Mouse (Mus musculus): ENCODE data around the gene Cavin1. TPM values are rescaled to one million over a fixed set of nuclear protein-coding genes. Genes with fewer than 3 reads are reported as not detected.

Gene Cavin1
- polyA plus RNA-seq, 1 experiment = 35.0 TPM

DNA sequence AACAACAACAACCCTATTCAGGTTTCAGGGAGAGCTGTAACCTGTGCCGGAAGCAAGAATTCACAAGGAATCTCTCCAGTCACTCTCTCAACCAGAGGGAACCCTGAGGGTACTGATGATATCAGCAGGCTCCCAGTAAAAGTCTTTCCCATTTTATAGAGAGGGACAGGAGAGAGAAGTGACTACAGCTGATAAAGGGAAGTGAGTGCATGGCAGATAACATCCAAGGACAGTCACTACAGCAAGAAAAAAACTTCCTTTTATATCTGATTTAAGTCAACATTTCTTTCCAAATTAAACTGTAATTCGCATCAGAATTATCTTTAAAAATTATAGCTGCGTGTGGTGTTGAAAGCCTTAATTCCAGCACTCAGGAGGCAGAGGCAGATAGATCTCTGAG lies 43.3 kb downstream of the Cavin1 start:
- DNase-seq = no peak
- H3K4me3 ChIP-seq (ENCODE audit: insufficient read depth, low read depth, low read length) = no peak overlapping the region
- 91% methylated on average over 3 of the region's 3 CpGs for WGBS
- peaks cover 9% of the 10 kb centered on the region for H3K4me1 ChIP-seq (ENCODE audit: control insufficient read depth, insufficient read depth, low read length)
- no peaks in the 10 kb centered on the region for H3K27me3 ChIP-seq (replicated peaks; ENCODE audit: control insufficient read depth, insufficient read depth, low read length)
- no peaks in the 10 kb centered on the region for H3K36me3 ChIP-seq (ENCODE audit: control insufficient read depth, insufficient read depth, low read length)
- no peak overlapping the region for H3K27ac ChIP-seq (ENCODE audit: insufficient read depth, low read depth, low read length)
- TF ChIP-seq POLR2A (IDR thresholded peaks at IDR 0.05; ENCODE audit: low read depth, low read length) (no peak), CTCF (conservative IDR thresholded peaks at IDR 0.05; ENCODE audit: insufficient read depth, insufficient read length, low read depth, low read length) (no peak)

DNA sequence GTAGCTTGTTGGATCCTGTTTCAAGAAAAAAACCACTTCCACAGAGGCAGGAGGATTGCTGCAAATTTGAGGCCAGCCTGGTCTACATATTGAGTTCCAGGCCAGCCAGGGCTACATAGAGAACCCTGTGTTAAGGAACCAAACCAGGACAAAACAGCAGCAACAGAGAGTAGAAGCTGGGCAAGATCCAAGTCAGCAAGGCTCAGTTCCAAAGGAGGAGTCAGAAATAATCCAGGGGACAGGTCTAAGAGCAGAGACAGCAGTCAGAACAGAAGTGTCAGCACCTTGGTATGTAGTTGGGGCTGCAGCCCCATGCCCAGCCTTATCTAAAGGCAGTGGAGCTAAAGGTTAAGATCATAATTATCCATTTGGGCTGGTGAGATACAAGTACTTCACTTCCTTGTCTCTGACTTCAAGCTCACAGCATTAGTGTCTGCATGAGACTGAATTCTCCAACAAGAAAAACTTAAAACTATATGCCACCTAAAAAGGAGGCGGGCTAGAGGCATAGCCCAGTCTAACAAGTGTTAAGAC lies 46.2 kb downstream of the Cavin1 start:
- H3K27me3 ChIP-seq (replicated peaks; ENCODE audit: control insufficient read depth, insufficient read depth, low read length) = no peaks in the 10 kb centered on the region
- TF ChIP-seq POLR2A (IDR thresholded peaks at IDR 0.05; ENCODE audit: low read depth, low read length) (no peak), CTCF (conservative IDR thresholded peaks at IDR 0.05; ENCODE audit: insufficient read depth, insufficient read length, low read depth, low read length) (no peak)
- no peak overlapping the region for H3K4me3 ChIP-seq (ENCODE audit: insufficient read depth, low read depth, low read length)
- H3K4me1 ChIP-seq (ENCODE audit: control insufficient read depth, insufficient read depth, low read length) = no peaks in the 10 kb centered on the region
- no peak overlapping the region for H3K27ac ChIP-seq (ENCODE audit: insufficient read depth, low read depth, low read length)
- WGBS = 97% methylated on average over 1 of the region's 1 CpGs
- H3K36me3 ChIP-seq (ENCODE audit: control insufficient read depth, insufficient read depth, low read length) = no peaks in the 10 kb centered on the region
- no peak for DNase-seq

DNA sequence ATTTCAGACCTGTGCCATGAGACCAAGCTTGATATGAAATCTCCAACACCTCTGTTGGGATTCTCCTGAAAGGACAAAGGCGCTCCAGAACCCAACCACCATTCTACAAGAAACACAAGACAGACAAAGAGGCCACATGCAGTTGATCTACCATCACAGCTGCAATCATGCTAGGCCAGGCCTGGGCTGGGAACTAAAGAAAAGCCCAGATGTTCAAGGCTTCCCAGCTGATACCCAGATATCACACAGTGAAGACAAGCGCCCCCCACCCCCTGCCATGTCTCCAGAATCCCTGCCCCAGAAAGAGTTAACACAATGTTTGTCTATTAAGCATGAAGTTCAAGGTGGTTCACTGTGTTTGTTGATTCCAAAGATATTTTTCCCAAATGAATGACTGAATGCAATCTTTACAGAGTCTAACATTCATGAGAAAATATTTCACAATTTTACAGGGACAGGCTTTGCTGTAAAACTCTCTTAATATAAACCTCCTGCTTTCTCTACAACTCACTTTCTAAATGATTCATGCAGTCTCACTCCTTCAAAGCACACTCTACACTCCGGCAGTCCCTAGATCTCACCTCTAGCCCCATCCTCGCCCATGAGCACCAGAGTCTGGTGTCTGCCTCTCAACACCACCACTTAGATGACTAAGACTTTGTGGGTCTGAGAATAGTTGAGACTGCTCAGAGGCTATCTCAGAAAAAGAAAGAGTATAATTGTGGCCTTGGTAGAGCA lies 49.6 kb downstream of the Cavin1 start:
- Histone ChIP-seq H3K4me3 (ENCODE audit: insufficient read depth, low read depth, low read length) (no peak overlapping the region), H3K27me3 (replicated peaks; ENCODE audit: control insufficient read depth, insufficient read depth, low read length) (no peaks in the 10 kb centered on the region), H3K27ac (ENCODE audit: insufficient read depth, low read depth, low read length) (no peak overlapping the region), H3K4me1 (ENCODE audit: control insufficient read depth, insufficient read depth, low read length) (peaks cover 3% of the 10 kb centered on the region; the same call in 1 of the 2 replicates), H3K36me3 (ENCODE audit: control insufficient read depth, insufficient read depth, low read length) (no peaks in the 10 kb centered on the region)
- TF ChIP-seq POLR2A (IDR thresholded peaks at IDR 0.05; ENCODE audit: low read depth, low read length) = no peak
- TF ChIP-seq CTCF (conservative IDR thresholded peaks at IDR 0.05; ENCODE audit: insufficient read depth, insufficient read length, low read depth, low read length) = no peak
- no peak for DNase-seq
- WGBS = 94% methylated on average over 4 of the region's 4 CpGs

DNA sequence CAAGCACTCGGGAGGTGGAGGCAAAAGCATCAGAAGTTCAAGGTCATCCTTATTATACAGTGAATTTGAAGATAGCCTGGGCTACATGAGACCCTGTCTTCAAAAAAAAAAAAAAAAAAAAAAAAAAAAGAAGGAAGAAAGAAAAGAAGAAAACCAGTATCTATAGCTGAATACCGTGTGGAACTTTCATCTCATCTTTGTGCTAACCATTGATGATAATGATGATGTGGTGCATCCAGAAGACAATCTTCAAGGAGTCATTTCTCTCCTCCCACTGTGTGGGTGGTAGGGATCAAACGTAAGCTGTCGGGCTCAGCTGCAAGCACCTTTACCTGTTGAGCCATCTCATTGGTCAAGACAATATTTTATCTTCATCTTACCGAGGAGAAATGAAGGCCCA lies 52.7 kb downstream of the Cavin1 start:
- Histone ChIP-seq H3K4me1 (ENCODE audit: control insufficient read depth, insufficient read depth, low read length) (peaks cover 3% of the 10 kb centered on the region; the same call in 1 of the 2 replicates), H3K36me3 (ENCODE audit: control insufficient read depth, insufficient read depth, low read length) (peaks cover 3% of the 10 kb centered on the region; the same call in 1 of the 2 replicates), H3K27me3 (replicated peaks; ENCODE audit: control insufficient read depth, insufficient read depth, low read length) (no peaks in the 10 kb centered on the region), H3K4me3 (ENCODE audit: insufficient read depth, low read depth, low read length) (no peak overlapping the region), H3K27ac (ENCODE audit: insufficient read depth, low read depth, low read length) (no peak overlapping the region)
- no peak for DNase-seq
- TF ChIP-seq POLR2A (IDR thresholded peaks at IDR 0.05; ENCODE audit: low read depth, low read length) (no peak), CTCF (conservative IDR thresholded peaks at IDR 0.05; ENCODE audit: insufficient read depth, insufficient read length, low read depth, low read length) (no peak)
- WGBS = 82% methylated on average over 5 of the region's 5 CpGs

DNA sequence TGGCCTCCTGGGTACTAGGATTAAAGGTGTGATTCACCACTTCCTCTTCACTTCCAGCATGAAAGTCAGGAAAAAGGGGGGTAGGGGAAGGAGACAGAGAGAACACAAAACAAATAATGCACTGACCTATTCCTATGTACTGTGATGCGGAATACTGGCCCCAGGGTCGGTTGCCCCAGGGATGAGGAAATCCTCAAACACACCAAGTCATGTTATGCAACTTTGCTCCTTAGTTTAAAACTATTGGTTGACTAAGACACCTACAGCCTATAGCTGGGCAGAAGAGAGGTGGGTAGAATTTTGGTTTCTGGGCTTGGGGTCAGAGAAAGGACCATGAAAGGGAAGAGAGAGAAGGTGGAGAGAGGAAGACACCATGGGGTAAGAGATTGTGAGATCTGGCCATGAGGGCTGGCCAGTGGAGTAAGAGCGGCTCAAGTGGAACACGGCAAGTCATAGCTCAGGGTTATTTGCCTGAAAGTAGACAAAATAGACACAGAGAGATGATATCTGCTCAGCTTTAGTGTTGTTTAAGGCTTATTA lies 54.2 kb downstream of the Cavin1 start:
- H3K4me3 ChIP-seq (ENCODE audit: insufficient read depth, low read depth, low read length) = no peak overlapping the region
- no peaks in the 10 kb centered on the region for H3K27me3 ChIP-seq (replicated peaks; ENCODE audit: control insufficient read depth, insufficient read depth, low read length)
- 89% methylated on average over 4 of the region's 4 CpGs for WGBS
- peaks cover 3% of the 10 kb centered on the region; the same call in 1 of the 2 replicates for H3K36me3 ChIP-seq (ENCODE audit: control insufficient read depth, insufficient read depth, low read length)
- DNase-seq = no peak
- no peak for TF ChIP-seq POLR2A (IDR thresholded peaks at IDR 0.05; ENCODE audit: low read depth, low read length)
- TF ChIP-seq CTCF (conservative IDR thresholded peaks at IDR 0.05; ENCODE audit: insufficient read depth, insufficient read length, low read depth, low read length) = no peak
- H3K27ac ChIP-seq (ENCODE audit: insufficient read depth, low read depth, low read length) = no peak overlapping the region
- peaks cover 3% of the 10 kb centered on the region; the same call in 1 of the 2 replicates for H3K4me1 ChIP-seq (ENCODE audit: control insufficient read depth, insufficient read depth, low read length)

DNA sequence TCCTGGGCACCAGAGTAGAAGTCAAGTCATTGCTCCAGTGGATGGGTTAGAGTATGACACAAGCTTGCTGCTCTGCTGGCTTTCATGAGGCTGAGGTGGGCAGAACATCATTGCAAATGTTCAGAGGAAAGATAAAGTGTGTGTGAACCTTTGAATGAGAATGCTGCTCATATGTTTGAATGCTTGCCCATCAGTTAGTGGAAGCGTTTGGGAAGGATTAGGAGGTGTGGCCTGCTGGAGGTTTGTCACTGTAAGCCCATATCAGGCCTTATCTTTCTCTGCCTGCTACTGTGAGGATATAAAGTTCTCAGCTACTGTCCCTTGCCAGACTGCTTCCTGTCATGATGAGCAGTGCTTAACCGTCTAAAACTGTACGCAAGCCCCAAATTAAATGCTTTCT lies 55.6 kb downstream of the Cavin1 start:
- TF ChIP-seq CTCF (conservative IDR thresholded peaks at IDR 0.05; ENCODE audit: insufficient read depth, insufficient read length, low read depth, low read length) (no peak), POLR2A (IDR thresholded peaks at IDR 0.05; ENCODE audit: low read depth, low read length) (no peak)
- Histone ChIP-seq H3K4me3 (ENCODE audit: insufficient read depth, low read depth, low read length) (no peak overlapping the region), H3K27me3 (replicated peaks; ENCODE audit: control insufficient read depth, insufficient read depth, low read length) (no peaks in the 10 kb centered on the region), H3K36me3 (ENCODE audit: control insufficient read depth, insufficient read depth, low read length) (peaks cover 3% of the 10 kb centered on the region; the same call in 1 of the 2 replicates), H3K4me1 (ENCODE audit: control insufficient read depth, insufficient read depth, low read length) (peaks cover 3% of the 10 kb centered on the region; the same call in 1 of the 2 replicates), H3K27ac (ENCODE audit: insufficient read depth, low read depth, low read length) (no peak overlapping the region)
- 93% methylated on average over 3 of the region's 3 CpGs for WGBS
- DNase-seq = no peak

DNA sequence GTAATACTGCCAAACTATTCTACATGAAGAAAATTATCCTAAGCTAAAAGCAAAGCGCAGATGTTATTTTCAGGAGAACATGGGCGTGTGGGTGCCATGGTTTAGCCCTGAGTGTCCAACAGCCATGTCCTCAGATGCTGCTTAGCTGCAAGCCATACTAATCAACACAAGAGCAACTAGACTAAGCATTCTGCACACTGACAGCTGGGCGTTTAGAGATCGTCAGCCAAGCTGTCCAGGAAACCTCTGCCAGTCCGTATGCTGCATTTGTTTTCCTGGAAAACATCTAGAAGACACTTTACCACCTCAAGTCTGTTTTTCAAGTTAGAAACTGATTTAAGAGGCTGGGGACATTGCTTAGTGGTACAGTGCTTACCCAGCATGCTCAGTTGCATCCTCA lies 56.3 kb downstream of the Cavin1 start:
- 76% methylated on average over 5 of the region's 5 CpGs for WGBS
- TF ChIP-seq CTCF (conservative IDR thresholded peaks at IDR 0.05; ENCODE audit: insufficient read depth, insufficient read length, low read depth, low read length) (no peak), POLR2A (IDR thresholded peaks at IDR 0.05; ENCODE audit: low read depth, low read length) (no peak)

More for the DNA sequence above, 56.3 kb downstream of the Cavin1 start:
- no peak for DNase-seq
- H3K4me3 ChIP-seq (ENCODE audit: insufficient read depth, low read depth, low read length) = no peak overlapping the region
- no peaks in the 10 kb centered on the region for H3K27me3 ChIP-seq (replicated peaks; ENCODE audit: control insufficient read depth, insufficient read depth, low read length)
- H3K36me3 ChIP-seq (ENCODE audit: control insufficient read depth, insufficient read depth, low read length) = peaks cover 3% of the 10 kb centered on the region; the same call in 1 of the 2 replicates
- no peak overlapping the region for H3K27ac ChIP-seq (ENCODE audit: insufficient read depth, low read depth, low read length)
- H3K4me1 ChIP-seq (ENCODE audit: control insufficient read depth, insufficient read depth, low read length) = peaks cover 3% of the 10 kb centered on the region; the same call in 1 of the 2 replicates

Data from kidney, adult 2 months (tissue).